Mouse (Mus musculus): ENCODE results near the gene Prr5l.

Prr5l gene

DNA sequence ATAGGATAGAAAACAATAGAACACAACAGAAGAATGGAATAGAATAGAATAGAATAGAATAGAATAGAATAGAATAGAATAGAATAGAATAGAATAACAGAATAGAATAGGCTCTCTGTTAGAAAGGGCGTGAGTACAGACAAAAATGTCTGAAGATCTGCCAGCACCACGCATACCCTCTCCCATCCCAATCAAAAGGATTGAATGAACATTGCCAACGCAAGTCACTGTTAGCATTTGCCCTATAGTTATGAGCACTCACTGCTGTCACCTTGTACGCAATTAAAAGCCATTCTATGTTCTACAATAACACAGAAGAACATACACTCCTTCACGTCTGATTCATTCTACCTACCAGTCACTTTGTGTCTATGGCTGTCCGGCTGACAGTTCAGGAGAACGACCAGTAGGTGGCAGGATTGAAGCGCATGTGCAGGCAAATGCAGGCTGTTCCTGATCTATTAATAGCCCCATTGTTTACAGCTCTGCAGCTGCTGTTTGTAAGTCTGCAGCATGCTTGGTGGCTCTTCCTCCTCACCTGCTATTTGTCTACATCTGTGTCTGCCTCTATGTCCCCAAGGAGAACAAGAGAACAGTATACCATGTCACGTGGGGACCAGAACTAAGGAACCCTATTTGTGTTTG, 217.6 kb downstream of the Prr5l start:
- peak; percentile 79 for DNase-seq (ENCODE audit: extremely low spot score, low spot score)

Data from neural tube, embryonic 10.5 days (tissue).